Mouse (Mus musculus): Measurements from ENCODE around the gene Bmp6.

Gene Bmp6

DNA sequence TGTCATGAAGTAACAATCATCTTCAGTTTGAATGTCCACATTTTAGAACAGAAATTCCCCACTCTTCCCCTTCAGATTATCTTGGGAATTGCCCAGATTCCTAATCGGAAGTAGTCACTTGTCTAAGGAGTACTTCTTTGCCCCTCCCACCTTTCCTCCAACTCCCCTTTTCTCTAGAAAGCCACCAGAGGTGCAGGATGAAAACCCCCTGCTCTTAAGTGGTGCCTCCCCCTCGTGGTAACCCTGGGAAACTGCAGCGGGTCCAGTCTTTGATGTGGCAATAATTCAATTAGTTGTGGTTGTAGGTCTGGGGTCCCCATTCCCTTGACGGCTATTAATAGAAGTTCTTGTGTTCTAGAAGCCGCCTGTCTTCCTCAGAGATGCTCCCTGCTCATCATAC is 93.0 kb downstream of the Bmp6 start:
- DNase-seq: peak; percentile 95

DNA sequence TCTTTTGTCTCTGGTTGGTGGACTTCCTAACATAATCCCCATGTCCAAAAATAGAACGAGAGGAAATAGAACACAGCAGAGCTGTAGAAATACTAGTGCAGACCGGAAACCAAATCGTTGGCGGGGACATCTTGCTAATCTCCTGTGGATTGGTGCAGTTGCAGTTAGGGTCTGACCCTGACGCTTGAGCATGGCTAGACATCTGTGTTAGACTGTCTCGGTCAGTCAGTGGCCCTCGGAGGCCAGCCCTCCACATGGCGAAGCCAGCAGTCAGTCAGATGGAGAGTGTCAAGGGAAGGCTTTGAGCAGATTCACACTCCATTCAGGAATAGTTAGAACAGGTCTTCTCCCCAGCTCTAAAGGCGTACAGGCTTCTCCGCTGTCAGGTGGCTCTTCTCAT is 95.3 kb downstream of the Bmp6 start:
- peak; percentile 95 for DNase-seq

DNA sequence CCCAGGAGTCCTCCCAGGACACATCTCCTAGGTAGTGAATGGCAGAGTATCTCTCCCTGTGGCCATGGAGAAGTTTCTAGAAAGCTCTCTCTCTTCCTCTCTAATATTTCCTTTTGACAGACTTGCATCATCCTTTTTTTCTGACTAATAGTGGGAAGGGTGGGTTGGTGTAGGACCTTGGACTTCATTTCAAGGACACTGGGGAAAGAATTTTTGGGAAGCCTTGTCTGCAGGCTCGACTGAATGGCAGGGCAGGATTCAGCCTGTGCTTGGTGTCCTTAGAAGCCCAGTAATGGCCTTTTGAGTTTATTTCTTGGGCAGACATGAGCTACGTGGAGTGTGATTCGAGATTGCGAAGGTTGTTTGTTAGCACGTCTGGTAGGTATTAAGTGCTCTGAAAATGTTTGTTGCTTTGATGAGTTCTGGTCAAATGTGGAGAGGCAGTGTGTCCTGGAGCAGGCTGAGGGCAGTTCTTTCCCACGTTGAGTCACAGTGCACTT is 103.7 kb downstream of the Bmp6 start:
- DNase-seq: no peak

DNA sequence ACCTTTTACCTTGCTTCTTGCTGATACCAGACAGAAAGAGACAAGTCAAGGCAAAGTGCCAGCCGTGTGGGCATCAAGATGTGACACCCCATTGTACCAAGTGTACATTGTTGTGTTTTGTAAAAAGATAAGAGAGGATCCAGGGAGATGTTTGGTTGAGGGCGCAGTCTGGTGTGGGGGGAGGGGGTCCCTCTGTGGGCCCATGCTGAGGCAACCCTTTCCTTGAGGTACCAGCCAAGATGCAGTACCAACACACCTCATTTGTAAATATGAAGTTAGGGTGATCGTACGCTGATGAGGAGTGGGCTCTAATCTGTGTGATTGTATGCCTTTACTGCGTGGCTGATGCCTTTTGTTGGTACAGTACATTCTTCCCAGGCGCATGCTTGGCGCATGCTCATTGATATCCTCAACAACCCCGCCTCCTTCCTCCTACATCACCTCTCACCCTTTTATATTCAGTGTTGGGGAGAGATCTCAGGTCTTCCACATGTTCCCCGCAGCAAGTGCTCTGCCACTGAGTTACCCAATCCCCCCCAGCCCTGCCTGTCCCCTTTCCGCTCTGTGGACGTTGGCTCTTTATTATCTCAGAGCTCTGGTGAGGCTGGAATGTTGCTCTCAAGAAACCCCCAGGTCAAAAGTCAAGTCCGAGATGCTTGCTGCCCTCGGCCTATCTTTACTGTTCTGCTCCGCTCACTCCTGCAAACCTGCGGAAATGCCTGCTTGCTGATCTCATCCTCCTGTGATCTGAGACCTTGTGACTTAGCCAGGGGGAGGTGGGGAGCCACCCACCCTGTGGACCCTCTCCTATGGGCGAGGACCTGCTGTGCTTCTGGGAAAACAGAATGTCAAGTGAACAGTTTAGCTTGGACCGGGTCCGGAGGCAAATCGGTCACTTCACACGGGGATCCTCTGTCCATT is 105.4 kb downstream of the Bmp6 start:
- DNase-seq: peak; percentile 93

DNA sequence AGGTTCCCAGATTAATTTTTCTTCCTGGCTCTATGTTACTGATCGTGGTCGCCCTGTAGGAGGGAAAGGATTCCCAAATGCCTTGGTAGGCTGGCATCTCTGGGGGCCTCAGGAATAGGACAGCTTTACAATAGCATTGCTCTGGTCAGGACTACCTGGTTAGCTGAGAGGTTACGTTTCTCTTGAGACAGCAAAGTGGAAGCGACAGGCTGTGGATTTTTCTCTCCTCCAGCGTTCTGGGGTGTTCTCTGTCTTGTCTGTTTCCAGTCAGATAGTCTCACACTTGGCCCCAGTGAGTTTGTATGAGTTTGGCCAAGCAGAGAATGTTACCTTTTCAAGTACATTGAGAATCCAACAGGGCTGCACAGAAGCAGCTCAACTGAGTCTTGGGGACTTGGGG is 106.5 kb downstream of the Bmp6 start:
- DNase-seq: no peak

DNA sequence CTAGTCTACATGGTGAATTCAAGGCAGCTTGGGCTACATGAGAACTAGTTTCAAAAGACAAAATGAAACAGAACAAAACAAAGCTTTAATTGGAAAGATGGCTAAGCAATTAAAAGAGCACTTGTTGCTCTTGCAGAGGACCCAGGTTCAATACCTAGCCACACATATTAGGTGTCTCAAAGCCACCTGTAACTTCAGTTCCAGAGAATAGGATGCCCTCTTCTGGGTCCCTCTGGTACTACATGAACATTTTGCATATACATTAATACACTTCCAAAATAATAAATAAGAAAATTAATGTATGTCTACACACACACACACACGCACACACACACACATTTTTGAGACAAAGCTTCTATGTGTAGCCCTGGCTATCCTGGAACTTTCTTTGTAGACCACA is 118.5 kb downstream of the Bmp6 start:
- no peak for DNase-seq

DNA sequence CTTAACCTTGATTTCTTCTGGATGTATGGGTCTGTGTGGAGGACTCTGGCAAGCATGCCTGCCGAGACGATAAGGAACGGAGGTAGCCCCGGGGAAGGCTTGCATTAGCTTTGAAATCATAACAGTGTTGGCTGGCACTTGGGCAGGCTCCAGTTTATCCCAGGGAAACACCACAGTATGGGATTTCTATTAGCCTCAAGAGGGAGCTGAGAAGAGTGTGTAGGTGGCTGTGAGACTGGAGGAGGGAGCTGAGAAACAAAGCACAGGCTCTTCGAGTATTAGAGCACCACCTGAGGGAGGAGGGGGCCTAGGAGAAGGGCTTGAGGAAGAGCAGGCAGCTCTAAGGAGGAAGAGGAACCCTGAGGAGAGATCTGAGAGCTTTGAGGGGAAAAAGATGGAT is 126.0 kb downstream of the Bmp6 start:
- peak; percentile 76 for DNase-seq

DNA sequence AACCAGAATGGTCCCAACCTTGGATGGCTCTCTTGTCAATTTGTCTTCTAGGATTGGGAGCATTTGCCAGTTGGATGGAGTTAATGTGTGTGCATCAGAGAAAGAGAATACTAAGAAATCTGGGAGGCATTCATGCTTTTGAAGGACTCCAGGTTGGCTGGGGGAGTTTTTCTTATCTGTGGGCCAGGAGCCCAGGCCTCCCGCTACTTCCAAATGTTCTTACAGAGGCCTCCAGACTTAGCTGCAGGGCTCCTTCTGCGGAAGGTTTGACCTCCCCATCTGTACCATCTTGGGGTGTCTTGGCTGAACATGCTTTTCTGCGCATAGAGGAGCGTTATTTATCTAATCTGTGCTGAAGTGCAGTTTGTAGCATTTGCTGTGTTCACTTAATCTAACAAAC is 127.7 kb downstream of the Bmp6 start:
- peak; percentile 79 for DNase-seq

DNA sequence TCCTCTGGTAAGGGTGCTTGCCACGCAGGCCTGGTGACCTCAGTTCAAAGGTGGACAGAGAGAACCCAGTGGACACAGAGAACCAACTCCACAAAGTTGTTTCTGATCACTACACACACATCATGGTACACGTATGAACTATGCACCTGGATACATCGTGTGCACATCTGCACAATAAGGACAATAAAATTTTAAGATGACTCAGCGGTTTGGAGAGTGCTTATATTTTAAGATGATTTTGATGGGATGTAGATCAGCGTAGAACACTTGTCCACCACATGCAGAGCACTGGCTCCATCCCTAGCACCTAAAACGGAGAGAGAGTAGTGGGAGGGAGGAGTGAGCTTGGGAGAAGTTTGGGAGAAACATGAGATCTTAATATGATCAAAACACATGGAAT is 128.6 kb downstream of the Bmp6 start:
- no peak for DNase-seq

DNA sequence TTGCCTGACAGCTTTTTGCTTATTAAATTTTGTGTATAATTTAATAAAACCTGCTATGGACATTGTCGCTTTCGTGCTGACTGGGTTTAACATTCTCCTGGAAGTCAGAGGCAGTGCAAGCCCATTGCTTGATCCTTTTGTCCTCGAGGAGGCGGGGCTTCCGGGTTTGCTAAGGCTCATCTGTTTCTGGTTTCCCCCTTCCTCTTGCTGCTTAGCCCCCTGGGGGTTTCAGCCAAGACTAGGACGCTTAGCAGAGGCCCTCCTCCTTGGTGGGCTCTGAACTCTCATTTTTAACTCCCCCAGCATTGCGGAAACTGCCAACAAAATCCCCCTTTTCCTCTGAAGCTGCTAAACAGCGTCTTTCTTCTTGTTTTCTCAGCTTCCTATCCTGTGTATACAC is 132.0 kb downstream of the Bmp6 start:
- peak; percentile 71 for DNase-seq

DNA sequence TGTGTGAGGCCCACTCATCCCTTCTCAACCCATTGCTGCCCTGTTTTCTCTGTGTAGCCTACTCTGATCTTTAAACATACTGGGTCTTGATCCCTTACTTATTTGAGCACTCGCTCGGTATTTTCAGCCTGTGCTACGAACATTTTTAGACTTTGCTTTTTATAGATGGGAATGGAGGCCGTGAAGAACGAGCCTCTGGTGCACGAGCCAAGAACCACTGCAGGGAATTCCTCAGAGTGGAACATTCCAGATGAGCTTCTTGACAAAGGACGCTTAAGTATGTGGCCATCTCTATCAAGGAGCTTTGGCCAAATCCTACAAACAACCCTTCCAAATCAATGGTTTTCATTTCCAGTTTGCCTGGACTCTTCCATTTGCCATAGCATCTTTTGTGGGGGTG is 136.1 kb downstream of the Bmp6 start:
- DNase-seq: no peak

DNA sequence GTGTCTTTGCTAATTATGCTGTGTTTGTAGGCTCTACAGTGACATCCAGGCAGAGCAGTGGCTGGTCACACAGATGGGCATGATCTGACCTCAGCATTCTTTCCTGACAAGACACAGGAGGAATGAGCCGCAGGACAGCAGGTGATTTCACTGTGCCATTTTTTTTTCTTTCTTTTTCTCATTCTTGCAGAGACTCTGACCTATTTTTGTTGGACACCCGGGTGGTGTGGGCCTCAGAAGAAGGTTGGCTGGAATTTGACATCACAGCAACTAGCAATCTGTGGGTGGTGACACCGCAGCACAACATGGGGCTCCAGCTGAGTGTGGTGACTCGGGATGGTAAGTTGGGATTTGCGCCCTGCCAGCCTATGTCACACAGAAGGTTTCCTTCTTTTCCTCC is 139.8 kb downstream of the Bmp6 start:
- DNase-seq: no peak

DNA sequence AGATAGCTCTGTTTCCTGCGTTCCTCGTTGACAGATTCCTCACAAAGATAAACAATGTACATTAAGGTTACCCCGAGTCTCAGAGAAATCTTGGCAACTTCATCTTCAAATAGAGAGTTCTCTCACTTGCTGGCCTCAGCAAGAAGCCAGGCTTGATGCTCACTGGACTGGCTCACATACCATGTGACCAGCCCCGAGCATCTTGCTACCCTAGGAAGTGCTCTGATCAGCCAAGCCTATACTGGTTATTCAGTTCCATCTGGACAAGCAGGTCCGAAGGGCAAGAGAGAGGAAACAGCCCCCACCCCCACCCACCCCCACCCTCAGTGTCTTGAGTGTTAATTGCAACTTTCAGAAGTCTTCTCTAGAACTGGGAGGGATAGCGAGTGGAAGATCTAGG is 141.9 kb downstream of the Bmp6 start:
- no peak for DNase-seq

DNA sequence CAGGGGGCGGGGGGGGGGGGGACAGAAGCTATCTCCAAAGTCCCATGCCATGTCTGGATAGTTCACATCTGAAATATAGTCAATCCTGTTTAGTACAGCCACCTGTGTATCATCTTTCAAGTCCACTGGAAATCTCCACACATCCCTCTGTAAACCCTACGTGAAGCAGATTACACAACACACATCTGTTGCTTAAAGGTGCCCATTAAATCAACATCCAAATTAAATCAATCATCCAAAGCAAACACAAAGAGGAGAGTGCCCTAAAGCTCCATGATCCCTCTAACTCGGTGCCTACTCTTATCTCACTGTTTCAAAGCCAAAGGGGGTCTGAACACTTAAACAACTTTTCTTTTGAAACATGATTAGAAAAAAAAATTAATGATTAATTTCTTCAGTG is 151.8 kb downstream of the Bmp6 start:
- no peak for DNase-seq

DNA sequence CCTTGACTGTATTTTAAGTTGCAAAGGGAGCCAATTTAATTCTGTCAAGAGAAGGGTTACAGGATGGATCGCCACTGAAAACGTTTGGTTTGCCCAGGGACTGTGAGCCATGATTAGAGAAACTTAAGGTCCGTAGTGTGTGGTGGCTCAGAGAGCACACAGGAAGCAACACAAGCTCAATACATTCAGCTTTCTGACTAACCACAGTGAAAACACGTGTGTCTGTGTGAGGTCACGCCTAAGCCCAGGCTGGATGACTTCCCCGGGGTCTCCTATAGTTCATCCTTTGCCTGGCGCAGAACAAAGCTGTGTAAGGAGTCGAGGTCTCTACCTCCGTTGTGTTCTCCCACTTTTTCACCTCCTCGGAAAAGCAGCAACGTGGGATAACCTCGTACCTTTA is 156.4 kb downstream of the Bmp6 start:
- no peak for DNase-seq

DNA sequence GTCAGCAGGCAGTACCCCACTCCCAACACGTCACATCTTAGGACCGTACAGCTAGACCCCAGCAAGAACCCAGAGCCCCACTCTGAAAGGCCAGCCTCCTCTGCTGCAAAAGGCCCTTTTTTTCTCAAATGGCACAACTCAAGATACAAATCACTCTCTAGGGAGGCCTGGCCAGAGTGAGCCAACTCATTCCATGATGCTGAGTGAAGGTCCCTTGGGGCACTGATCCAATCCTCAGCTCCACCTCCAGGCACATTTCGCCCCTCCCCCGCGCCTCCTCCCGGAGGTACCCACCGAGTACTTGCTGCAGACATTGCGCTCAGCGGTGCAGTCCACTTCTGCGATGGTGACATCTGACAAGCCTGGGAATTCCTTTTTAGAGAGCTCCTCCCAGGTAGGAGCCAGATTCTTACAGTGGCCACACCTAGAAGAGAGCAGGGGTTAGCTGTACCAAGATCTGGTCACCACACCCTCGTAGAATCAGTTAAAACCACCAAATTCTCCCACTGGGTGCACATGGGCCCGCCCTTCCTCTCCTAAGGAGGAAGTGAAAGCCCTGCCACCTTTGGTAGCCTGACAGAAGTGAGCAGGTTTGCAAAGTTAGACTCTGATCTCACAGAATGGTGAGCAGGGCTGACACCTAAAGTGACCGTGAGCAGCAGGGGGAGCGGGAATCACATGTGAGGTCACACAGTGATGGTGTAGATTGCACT is 158.4 kb downstream of the Bmp6 start:
- peak; percentile 94 for DNase-seq

DNA sequence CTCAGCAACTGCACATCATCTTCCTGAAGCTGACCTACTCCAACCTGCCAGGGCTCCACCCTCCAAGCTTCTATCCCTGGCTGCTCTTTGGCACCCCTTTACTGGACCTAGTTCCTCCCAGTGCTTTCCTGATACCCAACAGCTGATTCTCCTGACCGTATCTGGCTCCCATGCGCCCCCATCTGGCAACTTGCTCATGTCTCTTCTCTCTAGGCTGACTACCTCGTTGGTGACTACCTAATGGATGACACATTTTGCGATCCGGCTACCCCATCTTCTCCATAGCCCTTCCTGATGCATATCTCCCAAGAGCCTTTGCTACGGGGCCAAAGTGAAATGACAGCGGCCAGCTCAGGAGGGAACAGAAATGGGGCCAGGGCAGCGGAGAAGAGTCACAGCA is 161.4 kb downstream of the Bmp6 start:
- peak; percentile 94 for DNase-seq

DNA sequence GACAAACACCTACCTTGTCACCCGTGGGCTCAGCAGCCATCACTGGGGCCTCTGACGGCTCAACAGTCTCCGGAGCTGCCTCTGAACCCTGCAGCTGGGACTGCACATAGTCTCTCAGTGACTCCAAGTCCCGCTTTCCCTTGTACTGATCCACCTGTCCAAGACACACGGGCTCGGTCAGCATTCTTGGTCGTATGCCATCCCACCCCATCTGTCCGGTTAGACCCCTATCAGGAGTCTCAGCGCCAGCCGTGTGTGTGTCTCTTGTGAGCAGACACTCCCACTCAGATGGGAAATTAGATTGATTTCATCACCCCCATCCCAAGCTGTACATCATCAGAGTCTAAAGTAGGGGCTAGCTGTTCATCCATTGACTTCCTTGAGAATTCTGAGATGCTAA is 162.0 kb downstream of the Bmp6 start:
- DNase-seq: no peak

DNA sequence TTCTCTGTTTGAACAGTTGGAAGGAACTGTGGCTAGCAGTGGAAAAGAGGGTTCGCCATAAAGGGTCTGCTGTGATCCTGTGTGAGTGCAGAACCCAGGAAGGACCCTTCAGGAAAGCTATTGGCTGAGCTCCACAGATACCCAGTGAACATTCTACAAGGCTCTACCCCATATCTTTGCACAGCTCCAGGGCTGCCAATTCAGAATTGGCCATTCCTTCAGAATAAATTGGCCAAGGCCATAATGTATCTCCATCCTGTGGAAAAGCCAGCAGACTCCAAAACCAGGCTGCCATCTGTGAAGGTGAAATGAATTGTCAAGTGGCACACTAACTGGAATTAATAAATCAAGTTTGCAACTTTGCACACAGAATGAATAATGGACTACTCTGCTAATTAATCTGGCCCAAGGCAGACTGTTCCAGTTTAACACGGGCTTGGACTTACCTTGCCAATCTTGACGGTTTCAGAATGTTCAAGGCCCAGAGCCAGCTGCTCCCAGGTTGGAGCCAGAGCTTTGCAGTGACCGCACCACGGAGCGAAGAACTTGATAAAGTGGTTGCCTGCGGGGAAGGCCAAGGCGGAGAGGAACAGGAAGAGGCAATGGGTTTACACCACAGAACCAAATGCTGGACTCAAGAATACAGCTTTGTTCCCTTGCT is 164.9 kb downstream of the Bmp6 start:
- peak; percentile 94 for DNase-seq

DNA sequence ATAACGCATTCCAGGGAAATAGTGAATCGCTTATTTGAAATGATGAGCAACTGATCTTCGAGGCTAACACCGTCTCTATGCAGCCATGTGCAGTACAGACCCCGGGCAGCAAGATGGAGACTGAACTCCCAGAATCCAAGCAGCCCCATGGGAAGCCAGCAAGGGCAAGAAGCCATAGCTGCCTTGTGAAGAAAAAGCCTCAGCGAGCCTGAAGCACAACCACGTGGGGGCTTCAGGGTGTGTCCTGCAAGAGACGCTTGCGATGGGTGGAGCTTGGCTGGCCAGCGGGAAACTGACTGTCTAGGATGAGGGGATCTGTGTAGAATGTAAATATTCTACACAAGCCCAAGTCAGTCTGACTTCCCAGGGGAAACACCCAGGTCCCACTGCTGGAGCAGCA is 167.1 kb downstream of the Bmp6 start:
- peak; percentile 94 for DNase-seq

DNA sequence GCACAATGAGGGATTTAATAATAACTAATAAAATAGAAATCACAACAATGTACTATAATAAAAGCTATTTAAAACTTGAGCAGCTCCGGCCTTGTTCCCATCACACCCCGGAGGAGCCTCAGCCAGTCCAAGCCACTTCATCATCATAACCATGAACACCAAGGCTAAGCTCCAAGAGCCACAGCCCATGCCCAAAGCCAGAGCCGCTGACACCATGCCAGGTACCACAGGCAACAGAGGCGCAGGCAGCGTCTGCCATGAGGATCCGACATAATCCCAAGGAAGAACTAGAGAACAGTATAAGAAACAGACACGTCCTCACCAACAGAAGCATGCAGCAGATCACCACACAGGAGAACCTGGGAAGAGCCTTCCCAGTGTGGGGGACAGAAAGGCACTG is 169.0 kb downstream of the Bmp6 start:
- no peak for DNase-seq

DNA sequence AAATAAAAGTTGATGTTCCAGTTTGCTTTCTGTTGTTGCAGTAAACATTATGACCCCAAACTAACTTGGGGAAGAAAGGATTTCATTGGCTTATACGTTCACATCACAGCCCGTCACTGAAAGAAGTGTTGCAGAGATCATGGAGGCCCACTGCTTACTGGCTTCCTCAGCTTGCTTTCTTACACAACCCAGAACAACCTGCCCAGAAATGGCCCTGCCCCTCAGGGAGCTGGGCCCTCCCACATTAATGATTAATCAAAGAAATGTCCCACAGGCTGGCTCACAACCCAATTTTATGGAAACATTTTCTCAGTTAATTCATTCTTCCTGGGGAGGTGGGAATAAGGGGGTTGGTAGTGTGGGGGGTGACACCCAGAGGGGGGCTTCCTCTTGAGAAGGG is 170.5 kb downstream of the Bmp6 start:
- DNase-seq: no peak

DNA sequence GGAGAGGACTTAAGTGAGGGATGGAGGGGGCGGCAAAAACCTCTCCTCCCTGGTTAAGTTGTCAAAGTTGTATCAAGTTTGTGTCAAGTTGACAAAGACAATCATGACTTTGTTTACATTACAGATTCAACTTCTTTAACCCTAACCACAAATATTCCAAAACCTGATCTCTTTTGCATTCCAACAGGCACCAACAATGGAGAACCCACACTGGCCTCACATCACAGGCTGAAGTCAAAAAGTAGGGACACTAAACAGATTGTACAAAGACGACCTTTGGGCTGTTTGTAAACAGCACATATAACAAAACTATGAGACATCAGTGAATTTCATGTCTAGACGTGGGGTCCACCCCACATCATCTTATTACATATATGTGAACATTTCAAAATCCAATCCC is 170.9 kb downstream of the Bmp6 start:
- DNase-seq: no peak

DNA sequence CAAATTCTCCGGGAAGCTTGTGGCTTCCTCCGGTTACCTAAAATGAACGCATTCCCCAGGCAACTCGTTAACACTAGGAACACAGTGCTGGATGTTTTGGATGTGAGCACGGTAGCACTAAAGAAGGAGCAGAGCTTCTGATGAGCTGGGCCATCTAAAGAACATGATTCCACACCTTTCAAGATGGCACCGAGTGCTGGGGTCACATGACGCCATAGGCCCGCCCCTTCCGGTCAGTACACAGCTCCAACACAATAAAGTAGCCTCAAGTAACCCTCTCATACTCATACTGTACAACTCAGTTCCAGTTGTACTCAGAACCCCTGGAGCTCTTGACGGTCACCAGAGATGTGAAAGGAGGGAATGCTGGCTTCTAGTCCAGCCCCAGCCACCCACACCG is 171.7 kb downstream of the Bmp6 start:
- no peak for DNase-seq

All from heart, adult 11 months (tissue).